8 mouse cellular contexts compared by ENCODE assay signal in genomic region chr4:123261721-123262401, GRCm38 (mm10). TPM values are rescaled to one million over a fixed set of nuclear protein-coding genes. Genes with fewer than 3 reads are reported as not detected.
DNase-seq lines count a peak whose midpoint lies in the region; ATAC-seq and TF ChIP-seq lines count a peak whose summit lies in the region.

TSS of gene Pabpc4 (plus strand) at chr4:123262351.

- TF ChIP-seq EP300 in CH12.LX (IDR thresholded peaks at IDR 0.05; ENCODE audit: low read length), result no peak
- TF ChIP-seq EP300 in MEL (IDR thresholded peaks at IDR 0.05; ENCODE audit: low read depth in 1 of 2, low read length in 2 of 2), result no peak

- H3K27ac ChIP-seq in CH12.LX (ENCODE audit: insufficient read depth, low read depth), result no peak within 1 kb of the TSS
- no peak within 1 kb of the TSS for H3K27ac ChIP-seq in MEL (ENCODE audit: control insufficient read depth, low read depth, low read length)
- no peak within 1 kb of the TSS for H3K27ac ChIP-seq in forebrain, embryonic 12.5 days
- H3K27ac ChIP-seq in limb, embryonic 14.5 days (replicated peaks; ENCODE audit: low read depth, low read length), result no peak within 1 kb of the TSS
- peak within 1 kb of the TSS; percentile 68 for H3K27ac ChIP-seq in small intestine, adult 2 months (ENCODE audit: insufficient read depth, low read depth, low read length)

- H3K4me2 ChIP-seq in CH12.LX (ENCODE audit: insufficient read depth, low read depth, poor library complexity, severe bottlenecking), result no peak within 1 kb of the TSS
- no peak within 1 kb of the TSS for H3K4me2 ChIP-seq in forebrain, embryonic 12.5 days
- H3K4me2 ChIP-seq in limb, embryonic 14.5 days (replicated peaks; ENCODE audit: low read depth, low read length, severe bottlenecking), result no peak within 1 kb of the TSS

- H3K4me1 ChIP-seq in CH12.LX (ENCODE audit: control insufficient read depth in 1 of 2, insufficient read depth in 2 of 2) (no peaks in the 10 kb centered on the region), MEL (ENCODE audit: control insufficient read depth in 1 of 2, insufficient read depth in 2 of 2, low read length in 2 of 2) (no peaks in the 10 kb centered on the region; a peak in 1 of 4 replicates)
- H3K4me1 ChIP-seq in forebrain, embryonic 12.5 days, result peaks cover 3% of the 10 kb centered on the region; the same call in 1 of the 2 replicates
- no peaks in the 10 kb centered on the region; the same call in 1 of the 2 replicates for H3K4me1 ChIP-seq in limb, embryonic 14.5 days (ENCODE audit: control insufficient read depth, insufficient read depth, low read length)
- H3K4me1 ChIP-seq in small intestine, adult 2 months (ENCODE audit: control insufficient read depth, insufficient read depth, insufficient read length, low read length), result peaks cover 2% of the 10 kb centered on the region; the same call in 1 of the 2 replicates

- WGBS in forebrain, embryonic 12.5 days, result 83% methylated on average over 5 of the region's 5 CpGs
- 53% methylated on average over 5 of the region's 5 CpGs for WGBS in limb, embryonic 14.5 days
- WGBS in small intestine, adult 2 months, result 43% methylated on average over 5 of the region's 5 CpGs

- TF ChIP-seq RAD21 in CH12.LX (IDR thresholded peaks at IDR 0.05; ENCODE audit: low read depth, low read length) (no peak), MEL (IDR thresholded peaks at IDR 0.05; ENCODE audit: low read depth, low read length) (no peak)

- H3K36me3 ChIP-seq in CH12.LX (replicated peaks in 1 of 2; ENCODE audit: control insufficient read depth in 1 of 2, insufficient read depth in 1 of 2, low read length in 1 of 2) (no peaks in the 10 kb centered on the region), MEL (ENCODE audit: control insufficient read depth in 1 of 2, insufficient read depth in 2 of 2, low read length in 2 of 2) (no peaks in the 10 kb centered on the region)
- H3K36me3 ChIP-seq in forebrain, embryonic 12.5 days (replicated peaks), result no peaks in the 10 kb centered on the region
- no peaks in the 10 kb centered on the region for H3K36me3 ChIP-seq in limb, embryonic 14.5 days (ENCODE audit: control insufficient read depth, insufficient read depth, low read length)
- H3K36me3 ChIP-seq in small intestine, adult 2 months (ENCODE audit: control insufficient read depth, insufficient read depth, low read length), result no peaks in the 10 kb centered on the region

- DNase-seq in CH12.LX (ENCODE audit: extremely low read depth) (no peak), MEL (ENCODE audit: low read depth, low spot score) (no peak)
- DNase-seq in limb, embryonic 14.5 days (ENCODE audit: low spot score), result no peak
- no peak for DNase-seq in cerebellum, postnatal 36 days
- DNase-seq in embryo, embryonic 9.5 days (ENCODE audit: extremely low spot score), result no peak

- H3K4me3 ChIP-seq in CH12.LX (replicated peaks in 1 of 3; ENCODE audit: low read depth in 2 of 3, low read length in 2 of 3, poor library complexity in 1 of 3), result no peak within 1 kb of the TSS
- H3K4me3 ChIP-seq in MEL (ENCODE audit: control insufficient read depth in 1 of 2, insufficient read depth in 1 of 2, low read depth in 2 of 2, low read length in 2 of 2), result no peak within 1 kb of the TSS
- no peak within 1 kb of the TSS for H3K4me3 ChIP-seq in forebrain, embryonic 12.5 days (replicated peaks)
- no peak within 1 kb of the TSS for H3K4me3 ChIP-seq in limb, embryonic 14.5 days (replicated peaks; ENCODE audit: low read length)
- H3K4me3 ChIP-seq in small intestine, adult 2 months (ENCODE audit: low read depth, low read length), result no peak within 1 kb of the TSS

- peaks cover 43% of the 10 kb centered on the region for H3K27me3 ChIP-seq in CH12.LX (replicated peaks)
- peaks cover 18 to 21% of the 10 kb centered on the region in 2 experiments for H3K27me3 ChIP-seq in MEL (ENCODE audit: control insufficient read depth in 1 of 2, insufficient read depth in 2 of 2, low read length in 2 of 2)
- H3K27me3 ChIP-seq in forebrain, embryonic 12.5 days, result no peaks in the 10 kb centered on the region
- no peaks in the 10 kb centered on the region for H3K27me3 ChIP-seq in limb, embryonic 14.5 days (ENCODE audit: control insufficient read depth, insufficient read depth, low read length)
- no peaks in the 10 kb centered on the region for H3K27me3 ChIP-seq in small intestine, adult 2 months (ENCODE audit: control insufficient read depth, insufficient read depth, low read length)

- TF ChIP-seq CTCF in CH12.LX (conservative IDR thresholded peaks at IDR 0.05 in 1 of 2, IDR thresholded peaks at IDR 0.05 in 1 of 2; ENCODE audit: low read depth in 2 of 2, low read length in 2 of 2) (no peak), MEL (IDR thresholded peaks at IDR 0.05 in 2 of 3, conservative IDR thresholded peaks at IDR 0.05 in 1 of 3; ENCODE audit: control insufficient read depth in 1 of 3, insufficient read depth in 1 of 3, low read depth in 2 of 3, low read length in 3 of 3, poor library complexity in 1 of 3, severe bottlenecking in 1 of 3) (no peak)
- TF ChIP-seq CTCF in small intestine, adult 2 months (IDR thresholded peaks at IDR 0.05; ENCODE audit: extremely low read depth, insufficient read length, insufficient replicate concordance, low read depth, low read length), result no peak

- no peak for ATAC-seq in forebrain, embryonic 12.5 days (ENCODE audit: low FRiP score)
- ATAC-seq in hematopoietic stem cell, adult 5-6 weeks (replicated peaks in 1 of 2; ENCODE audit: insufficient read depth in 1 of 2, low FRiP score in 2 of 2, low TSS enrichment in 1 of 2, low read depth in 1 of 2, poor library complexity in 2 of 2, severe bottlenecking in 2 of 2), result no peak
- no peak for ATAC-seq in limb, embryonic 14.5 days (ENCODE audit: low FRiP score, low read depth)

- H3K79me2 ChIP-seq in CH12.LX (replicated peaks; ENCODE audit: control insufficient read depth, extremely low read depth, insufficient read depth, poor library complexity, severe bottlenecking) (no peaks in the 10 kb centered on the region), MEL (ENCODE audit: control insufficient read depth, insufficient read depth, low read length, poor library complexity) (no peaks in the 10 kb centered on the region)

- TF ChIP-seq POLR2A in CH12.LX (IDR thresholded peaks at IDR 0.05; ENCODE audit: low read depth, low read length), result no peak
- no peak for TF ChIP-seq POLR2A in MEL (IDR thresholded peaks at IDR 0.05; ENCODE audit: control insufficient read depth in 1 of 2, insufficient read depth in 1 of 2, low read depth in 1 of 2, low read length in 2 of 2, poor library complexity in 1 of 2)
- TF ChIP-seq POLR2A in limb, embryonic 14.5 days (IDR thresholded peaks at IDR 0.05; ENCODE audit: borderline replicate concordance, extremely low read depth, insufficient read depth, insufficient read length), result no peak
- no peak for TF ChIP-seq POLR2A in small intestine, adult 2 months (IDR thresholded peaks at IDR 0.05; ENCODE audit: low read depth, low read length)

- dilution Hi-C loops in CH12.LX (cut with MboI; ENCODE audit: extremely low pct_ligation_motif_present, extremely low pct_unique_long_range_greater_than_20kb, low sequenced_read_pairs), result no loop called here

- in situ Hi-C loops in CH12.LX (cut with MboI; ENCODE audit: low pct_ligation_motif_present, low pct_unique_long_range_greater_than_20kb, low sequenced_read_pairs), result loop anchor here (5.0 kb wide), 1 partner anchor 40 kb away; no protein-coding TSS in a partner anchor

- no peaks in the 10 kb centered on the region for H3K9me3 ChIP-seq in CH12.LX (replicated peaks; ENCODE audit: low read length)
- no peaks in the 10 kb centered on the region for H3K9me3 ChIP-seq in MEL (replicated peaks; ENCODE audit: insufficient read depth, low read length)
- no peaks in the 10 kb centered on the region for H3K9me3 ChIP-seq in forebrain, embryonic 12.5 days
- no peaks in the 10 kb centered on the region for H3K9me3 ChIP-seq in limb, embryonic 14.5 days (ENCODE audit: control insufficient read depth, low read length)

- H3K9ac ChIP-seq in CH12.LX (ENCODE audit: insufficient read depth, low read depth) (no peak within 1 kb of the TSS), MEL (ENCODE audit: control insufficient read depth, low read depth, low read length, poor library complexity, severe bottlenecking) (no peak within 1 kb of the TSS)
- H3K9ac ChIP-seq in forebrain, embryonic 12.5 days, result no peak within 1 kb of the TSS
- no peak within 1 kb of the TSS for H3K9ac ChIP-seq in limb, embryonic 14.5 days (ENCODE audit: low read depth, low read length, severe bottlenecking)

TF ChIP-seq in CH12.LX, 34 proteins besides CTCF, POLR2A, EP300 and RAD21:
- TF ChIP-seq ZC3H11A (IDR thresholded peaks at IDR 0.05; ENCODE audit: low read depth, low read length) (no peak), POLR2AphosphoS2 (IDR thresholded peaks at IDR 0.05; ENCODE audit: low read depth, low read length) (no peak), JUND (conservative IDR thresholded peaks at IDR 0.05; ENCODE audit: low read depth, low read length) (no peak), IRF4 (IDR thresholded peaks at IDR 0.05; ENCODE audit: low read depth, low read length) (no peak), JUN (IDR thresholded peaks at IDR 0.05; ENCODE audit: insufficient read depth, low read depth, low read length) (no peak), TBP (conservative IDR thresholded peaks at IDR 0.05; ENCODE audit: low read depth, low read length) (no peak)

TF ChIP-seq in MEL, 35 proteins besides CTCF, POLR2A, EP300 and RAD21:
- no peak for TF ChIP-seq MAX (IDR thresholded peaks at IDR 0.05; ENCODE audit: low read length)

RNA-seq across cellular contexts. Expression of gene Pabpc4, which starts in this region (rescaled TPM):
- 318 and 326 TPM in 2 replicates for total RNA-seq in CH12.LX (2012; rRNA removed)
- 206 and 207 TPM in 2 replicates for total RNA-seq in CH12.LX (2014; rRNA removed)
- 370 and 444 TPM in 2 replicates for polyA plus RNA-seq in CH12.LX (2012; ENCODE audit: insufficient read length, low read depth)
- total RNA-seq in MEL (2012; rRNA removed), result 330 and 394 TPM in 2 replicates
- 100 to 1,000 TPM in 1 of 2 experiments, not detected in 1; 684 TPM for polyA plus RNA-seq in MEL (2012; ENCODE audit: insufficient read depth in 1 of 2, insufficient read length in 2 of 2, low read depth in 1 of 2, low replicate concordance in 2 of 2, missing spikeins in 1 of 2)
- 35.5 and 36.0 TPM in 2 replicates for polyA plus RNA-seq in forebrain, embryonic 12.5 days (2016; fragmentation: Nextera tagmentation; extraction: Ambion mirVana)
- total RNA-seq in hematopoietic stem cell, adult 5-6 weeks (2017), result 87.7 and 112 TPM in 2 replicates
- polyA plus RNA-seq in limb, embryonic 14.5 days (2012; rRNA removed), result 147 and 207 TPM in 2 replicates
- 57.2 and 59.1 TPM in 2 replicates for polyA plus RNA-seq in limb, embryonic 14.5 days (2014; fragmentation: Nextera tagmentation; extraction: Ambion mirVana)
- 125 and 133 TPM in 2 replicates for polyA plus RNA-seq in small intestine, adult 2 months (2012; rRNA removed)
